Mouse (Mus musculus) brain, adult 2 months (tissue): ENCODE data around the gene Zbtb17.

Source experiments
- DNase-seq: peaks from one replicate; pipeline ENCODE4 v3.0.0; 2011; ENCODE audit warnings: low read depth, low spot score

The Zbtb17 gene

GRCm38 (mm10) chr4:141488670-141489069 lies 44.2 kb downstream of the Zbtb17 start:
- no peak for DNase-seq

- DNase-seq, result no peak
Measured at GRCm38 (mm10) chr4:141500637-141501036, 56.2 kb downstream of the Zbtb17 start.

GRCm38 (mm10) chr4:141501058-141501457 lies 56.6 kb downstream of the Zbtb17 start:
- DNase-seq, result peak; percentile 68

- DNase-seq, result peak; percentile 56
Measured at GRCm38 (mm10) chr4:141502723-141503122, 58.3 kb downstream of the Zbtb17 start.

GRCm38 (mm10) chr4:141504471-141504870 lies 60.0 kb downstream of the Zbtb17 start:
- DNase-seq, result no peak

- no peak for DNase-seq
Measured at GRCm38 (mm10) chr4:141505810-141506209, 61.4 kb downstream of the Zbtb17 start.

- peak; percentile 87 for DNase-seq
Measured at GRCm38 (mm10) chr4:141506352-141506751, 61.9 kb downstream of the Zbtb17 start.

GRCm38 (mm10) chr4:141506893-141507292 lies 62.4 kb downstream of the Zbtb17 start:
- peak; percentile 44 for DNase-seq

GRCm38 (mm10) chr4:141510457-141510856 lies 66.0 kb downstream of the Zbtb17 start:
- no peak for DNase-seq

- DNase-seq, result no peak
Measured at GRCm38 (mm10) chr4:141512145-141512544, 67.7 kb downstream of the Zbtb17 start.

- no peak for DNase-seq
Measured at GRCm38 (mm10) chr4:141514179-141514641, 69.8 kb downstream of the Zbtb17 start.
